Mouse (Mus musculus) cerebellum, postnatal 4 days (tissue): ENCODE results near the gene Esrp2.
A peak's percentile ranks its signal among the peaks of the same experiment; 100 is the strongest.

ENCODE experiments used
- DNase-seq, 2 experiments: peaks; one replicate each; pipeline ENCODE4 v3.0.0; 2022; ENCODE audit warnings: low spot score in 2 of 2, mixed read lengths in 1 of 2

Esrp2 gene

DNA sequence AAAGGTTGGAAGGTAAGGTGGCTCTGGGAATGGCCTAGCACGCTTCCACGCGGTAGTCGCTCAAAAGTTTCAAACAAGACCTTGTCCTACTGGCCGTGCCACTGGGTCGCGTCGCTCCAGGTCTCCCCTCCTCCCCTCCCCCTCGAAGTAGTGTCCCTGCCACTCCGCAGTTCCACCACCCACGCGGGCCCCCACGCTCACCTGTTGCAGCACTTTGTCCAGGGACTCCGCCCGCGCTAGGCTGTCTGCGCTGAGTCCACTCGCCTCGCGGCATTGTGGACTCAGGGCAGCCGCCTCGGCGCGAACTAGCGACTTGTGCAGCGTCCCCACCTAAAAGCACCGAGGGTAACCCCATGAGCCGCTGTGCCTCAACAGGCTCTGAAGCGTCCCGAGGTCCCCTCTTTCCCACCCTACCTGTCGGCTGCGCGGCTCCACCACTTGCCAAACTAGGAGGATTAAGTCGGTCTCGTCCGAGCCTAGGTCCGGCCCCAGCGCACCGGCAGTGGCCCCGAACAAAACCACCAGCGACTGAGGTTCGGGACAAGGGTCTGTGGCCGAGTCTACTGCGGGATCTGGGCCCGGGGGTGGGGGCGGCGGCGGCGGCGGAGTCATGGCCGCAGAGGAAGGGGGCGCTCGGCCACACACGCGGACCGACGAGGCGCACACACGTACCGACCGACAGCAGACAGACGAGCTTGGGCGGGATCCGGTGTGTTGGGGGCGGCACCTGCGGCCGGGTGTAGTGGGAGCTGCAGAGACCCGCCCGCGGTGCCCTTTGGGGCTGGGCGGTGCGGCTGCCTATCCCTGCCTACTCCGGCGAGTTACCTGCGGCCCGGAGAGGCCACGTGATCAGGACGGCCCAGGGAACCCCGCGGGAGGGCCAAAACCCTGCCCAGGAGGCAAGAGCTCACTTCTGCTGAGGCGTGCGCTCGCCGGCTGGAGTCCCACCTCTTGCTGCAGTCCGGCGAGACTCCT is at the start of gene Esrp2:
Esrp2 (minus strand) TSS at position 819 of the 975 bp plus-strand sequence.
- DNase-seq = no peak

GRCm38 (mm10) chr8:106186394-106186793 is 49.6 kb upstream of the Esrp2 start:
- DNase-seq = no peak

DNA sequence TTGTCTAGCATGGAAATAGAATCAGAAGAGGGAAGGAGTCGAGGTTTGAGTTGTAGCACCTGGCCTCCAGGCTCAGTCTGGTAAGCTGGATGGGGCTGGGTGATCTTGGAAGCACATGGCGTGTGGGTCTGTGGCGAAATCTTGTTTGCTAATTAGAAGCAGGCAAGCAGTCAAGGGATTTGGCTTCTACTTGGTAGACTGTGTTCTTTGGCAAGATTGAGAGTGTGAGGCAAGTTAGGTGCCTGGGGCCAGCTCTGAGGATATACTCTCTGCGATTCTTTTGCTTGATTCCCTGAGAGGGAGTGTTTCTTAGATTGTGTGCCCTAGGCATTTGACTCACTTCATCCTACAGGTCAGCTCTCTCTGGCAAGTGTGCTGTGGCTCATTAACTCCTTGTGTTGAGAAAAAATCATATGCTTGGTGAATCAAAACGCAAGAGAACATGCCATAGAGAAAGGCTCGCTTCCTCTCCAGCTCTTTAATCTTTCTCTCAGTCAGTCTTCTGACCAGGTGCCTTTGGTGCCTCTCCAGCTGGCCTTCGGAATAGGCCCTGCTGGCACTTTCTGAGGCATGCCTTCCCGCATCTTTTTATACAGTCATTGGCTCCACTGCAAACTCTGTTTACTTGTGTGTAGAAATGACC is 49.0 kb upstream of the Esrp2 start:
- no peak for DNase-seq

DNA sequence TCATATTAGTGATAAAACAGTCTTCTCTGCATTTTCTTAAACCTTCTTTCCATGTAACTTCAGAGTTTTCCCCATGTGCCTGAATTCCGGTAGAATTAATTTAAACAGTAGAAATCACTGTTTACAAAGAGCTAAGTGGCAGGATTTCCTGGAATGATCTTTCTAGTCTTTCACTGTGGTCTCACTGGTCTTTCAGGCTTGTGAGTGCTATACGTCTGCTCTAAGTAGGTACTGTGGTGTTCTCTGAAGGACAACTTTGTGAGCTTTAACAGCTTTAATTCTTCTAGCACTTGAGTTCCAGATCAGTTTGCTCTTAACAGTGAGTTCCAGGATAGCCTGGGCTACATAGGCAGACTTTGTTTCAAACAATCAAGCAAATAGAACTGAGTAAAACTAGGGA is 41.7 kb upstream of the Esrp2 start:
- no peak for DNase-seq

GRCm38 (mm10) chr8:106177594-106177993 is 40.8 kb upstream of the Esrp2 start:
- no peak for DNase-seq

DNA sequence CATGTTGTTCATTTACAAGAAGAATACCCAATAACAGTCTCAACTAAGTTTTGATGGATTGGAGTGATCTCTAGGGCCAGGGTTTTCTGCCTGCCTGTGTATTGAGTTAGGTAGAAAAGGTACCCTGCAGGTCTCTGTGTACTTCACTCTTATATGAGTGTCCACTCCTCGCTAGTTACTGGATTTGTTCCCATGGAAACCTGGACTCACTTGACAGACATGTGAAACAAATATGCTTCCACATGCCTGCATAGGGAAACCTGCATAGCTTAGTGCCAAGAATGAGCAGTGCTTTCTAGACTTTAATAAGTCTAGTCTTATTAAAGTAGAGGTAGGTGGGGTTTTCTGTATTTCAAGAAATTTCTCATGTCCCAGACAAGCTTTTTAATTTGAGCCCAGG is 40.1 kb upstream of the Esrp2 start:
- no peak for DNase-seq

- DNase-seq = no peak
Measured at GRCm38 (mm10) chr8:106173566-106173965, 36.8 kb upstream of the Esrp2 start.

- DNase-seq = no peak
Measured at GRCm38 (mm10) chr8:106169934-106170480, 33.2 kb upstream of the Esrp2 start.

GRCm38 (mm10) chr8:106169017-106169933 is 32.5 kb upstream of the Esrp2 start:
- DNase-seq = no peak

- DNase-seq = peak; percentile 62 to 81
Measured at GRCm38 (mm10) chr8:106168356-106169016, 31.7 kb upstream of the Esrp2 start, which contains the start of gene Slc7a6. Gene Slc7a6 (plus strand): TSS chr8:106168857.

DNA sequence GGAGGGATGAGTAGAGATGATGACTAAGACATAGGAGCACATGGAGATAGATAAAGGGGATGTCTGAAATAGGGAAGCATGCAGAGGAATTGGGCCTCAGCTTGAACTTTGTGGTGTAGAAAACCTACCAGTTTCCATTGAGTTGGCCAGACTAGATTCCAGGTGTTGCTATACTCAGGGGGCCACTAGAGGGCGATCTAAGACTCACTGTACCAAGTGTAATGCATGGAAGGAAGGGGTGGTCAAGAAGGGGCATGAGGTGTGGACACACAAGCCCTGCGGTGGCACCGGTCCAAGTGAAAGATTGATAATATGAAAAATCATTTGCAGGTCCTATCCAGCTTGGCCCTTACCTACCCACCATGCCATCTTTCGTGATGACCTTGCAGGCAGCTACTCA is 28.7 kb upstream of the Esrp2 start:
- peak; percentile 52 to 71 for DNase-seq

DNA sequence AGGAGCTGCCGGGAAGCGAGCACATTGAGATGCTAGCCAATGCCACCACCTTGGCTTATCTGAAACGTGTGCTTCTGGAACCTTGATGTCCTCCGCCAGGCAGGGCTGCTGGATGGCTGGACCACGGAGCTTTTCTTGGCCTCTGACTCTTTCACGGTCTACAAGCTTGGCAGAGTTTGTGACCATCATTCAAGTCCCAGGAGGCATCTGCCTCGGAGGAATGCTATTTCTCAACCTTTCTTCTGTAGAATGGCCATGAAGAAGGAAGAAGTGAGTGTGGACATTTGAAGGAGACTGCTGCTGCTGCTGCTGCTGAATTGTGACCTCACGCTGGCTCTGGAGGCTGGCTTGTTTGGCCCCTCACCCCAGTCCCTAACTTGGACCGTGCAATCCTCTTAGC is 26.5 kb upstream of the Esrp2 start:
- DNase-seq = no peak

DNA sequence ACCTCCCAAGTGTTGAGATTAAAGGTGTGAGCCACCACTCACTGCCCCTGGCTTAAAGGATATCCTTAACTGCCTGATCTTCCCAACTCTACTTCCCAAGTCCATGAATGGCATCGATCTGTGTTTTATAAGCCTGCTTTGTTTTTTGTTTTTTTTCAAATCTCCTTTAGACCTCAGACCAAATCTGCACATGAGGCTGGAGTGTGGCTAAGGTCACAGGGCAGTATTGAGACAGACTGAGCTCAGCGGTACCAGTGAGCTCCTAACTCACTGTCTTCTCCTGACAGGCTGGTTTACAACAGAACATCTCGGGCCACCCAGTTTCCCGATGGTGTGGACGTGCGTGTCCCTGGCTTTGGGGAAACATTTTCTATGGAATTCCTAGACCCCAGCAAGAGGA is 23.1 kb upstream of the Esrp2 start:
- DNase-seq = no peak

DNA sequence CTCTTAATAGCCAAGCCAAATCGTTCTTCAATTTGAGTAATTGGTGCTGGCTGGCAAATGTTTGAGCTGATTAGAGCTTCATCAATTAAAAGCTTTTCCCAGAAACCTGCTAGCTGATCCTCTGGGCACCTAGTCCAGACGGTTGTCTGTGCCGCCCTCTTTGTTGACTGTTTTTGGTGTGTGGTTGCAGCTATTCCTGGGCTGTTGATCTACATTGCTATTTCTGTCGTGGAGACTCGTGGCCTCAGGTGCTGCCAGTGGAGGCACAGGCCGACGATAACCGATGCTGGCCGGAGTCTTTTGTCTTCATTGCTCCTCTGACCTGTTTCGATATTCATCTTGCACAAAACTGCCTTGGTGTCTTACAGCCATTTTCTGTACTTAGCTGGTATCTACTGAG is 21.6 kb upstream of the Esrp2 start:
- DNase-seq = no peak

DNA sequence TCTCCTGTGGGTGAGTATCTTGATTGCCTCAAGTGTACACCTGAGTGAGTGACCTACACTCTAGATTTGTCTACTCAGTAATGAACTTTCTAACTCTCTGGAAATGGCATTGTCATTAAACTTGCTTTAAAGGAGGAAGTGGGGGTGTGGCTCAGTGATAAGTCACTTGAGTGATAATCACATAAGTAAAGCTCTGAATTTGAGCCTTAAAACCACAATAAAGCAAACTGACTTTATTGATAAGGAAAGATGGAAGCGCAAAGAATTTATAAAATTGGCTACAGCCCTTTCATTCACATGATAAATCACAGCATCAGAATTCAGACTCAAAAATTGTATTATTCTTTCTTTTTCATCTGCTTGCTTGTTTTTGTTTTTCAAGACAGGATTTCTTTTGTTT is 20.6 kb upstream of the Esrp2 start:
- DNase-seq = no peak

- no peak for DNase-seq
Measured at GRCm38 (mm10) chr8:106152876-106153275, 16.1 kb upstream of the Esrp2 start.

- DNase-seq = no peak
Measured at GRCm38 (mm10) chr8:106151041-106151440, 14.3 kb upstream of the Esrp2 start.

DNA sequence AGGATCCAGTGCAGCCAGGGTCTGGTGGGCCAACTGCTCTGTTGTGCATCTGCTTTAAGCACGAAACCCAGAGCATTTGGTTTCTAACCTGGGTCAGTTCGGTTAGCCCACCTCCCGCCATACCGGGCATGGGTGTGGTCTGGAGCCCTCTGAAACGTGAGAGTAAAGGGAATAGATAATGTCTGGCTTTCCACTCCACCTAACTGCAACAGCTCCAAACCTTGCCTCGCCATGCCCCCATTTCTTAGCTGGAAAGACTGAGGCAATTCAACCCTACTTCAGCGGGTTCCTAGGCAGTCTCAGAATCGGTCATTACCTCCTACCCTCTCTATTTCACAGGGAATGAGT is 13.9 kb upstream of the Esrp2 start:
- no peak for DNase-seq

DNA sequence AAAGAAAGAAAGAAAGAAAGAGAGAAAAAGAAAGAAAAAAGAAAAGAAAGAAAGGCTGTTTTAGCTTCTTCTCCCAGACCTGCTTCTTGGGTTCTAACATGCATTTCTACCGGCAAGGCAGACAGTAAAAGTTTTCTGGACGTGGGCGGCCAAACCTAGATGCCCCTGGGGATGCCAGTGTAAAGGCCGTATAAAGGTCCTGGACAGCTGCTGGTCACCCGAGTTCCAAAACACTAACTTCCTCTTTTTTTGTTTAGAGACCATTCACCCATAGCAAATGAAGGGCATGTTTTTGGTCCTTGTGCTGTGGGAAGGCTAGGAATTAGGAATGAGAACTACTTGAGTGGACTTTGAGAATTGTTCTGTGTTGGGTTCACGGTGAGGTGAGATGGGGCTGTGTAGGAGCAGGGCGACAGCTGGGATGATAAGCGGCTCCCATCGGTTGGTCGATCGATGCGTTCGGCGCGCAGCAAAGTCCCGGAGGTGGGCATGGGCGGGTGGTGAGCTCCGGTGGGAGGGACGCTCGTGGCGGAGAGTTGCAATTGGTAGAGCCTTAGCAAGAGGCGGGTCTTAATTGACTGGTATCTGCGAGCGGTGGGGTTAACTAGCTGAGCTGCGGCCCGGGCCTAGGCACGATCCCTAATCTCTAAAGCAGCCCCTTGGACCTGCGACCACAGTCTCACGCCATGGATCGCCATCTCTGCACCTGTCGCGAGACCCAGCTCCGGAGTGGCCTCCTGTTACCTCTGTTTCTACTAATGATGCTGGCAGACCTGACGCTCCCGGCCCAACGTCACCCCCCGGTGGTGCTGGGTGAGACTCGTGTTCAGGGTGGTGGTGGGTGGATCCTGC is 13.3 kb upstream of the Esrp2 start, which contains the start of gene Pla2g15:
Pla2g15 (plus strand) TSS at position 599 of the 852 bp plus-strand sequence.
- peak; percentile 69 to 89 for DNase-seq

DNA sequence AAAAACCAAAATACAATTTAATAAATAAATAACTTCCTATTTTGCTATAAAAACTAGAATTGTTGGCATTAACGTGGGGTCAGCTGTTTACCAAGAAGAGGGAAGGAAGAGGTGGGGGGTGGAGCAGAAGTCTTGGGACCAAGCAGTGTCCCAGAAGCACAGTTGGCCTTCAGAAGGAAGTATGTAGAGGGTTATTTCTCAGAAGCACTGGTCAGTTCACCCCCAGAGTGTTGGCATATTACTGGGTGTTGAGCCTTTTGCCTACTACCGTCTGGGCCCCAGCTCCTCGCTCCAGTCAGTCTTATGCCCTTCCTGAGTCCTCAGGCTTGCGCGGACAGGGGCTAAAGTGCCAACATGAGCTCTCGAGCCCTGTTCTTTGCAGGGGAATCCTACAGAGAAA is 12.3 kb upstream of the Esrp2 start:
- no peak for DNase-seq
